Mouse (Mus musculus) midbrain, embryonic 12.5 days (tissue): ENCODE results near the gene Col4a6. TPM values are rescaled to one million over a fixed set of nuclear protein-coding genes. Genes with fewer than 3 reads are reported as not detected.
A peak's percentile ranks its signal among the peaks of the same experiment; 100 is the strongest.

Experiments used
- ATAC-seq: fragments of 200-750 bp; cut with Nextera tagmentation; 2 replicates; pipeline ENCODE4 v1.8.0; 2017; ENCODE audit warnings: low read depth, moderate TSS enrichment, moderate library complexity; ENCODE audit not compliant: low FRiP score
- H3K27ac ChIP-seq: fragments of 300-500 bp; sonication (generic); replicated peaks from 2 replicates; pipeline ENCODE4 v1.5.1; 2016; ENCODE audit warnings: mild to moderate bottlenecking
- H3K27me3 ChIP-seq: fragments of 300-500 bp; sonication (generic); 2 replicates; pipeline ENCODE4 v1.6.1; 2016; ENCODE audit warnings: mild to moderate bottlenecking
- H3K36me3 ChIP-seq: fragments of 300-500 bp; sonication (generic); 2 replicates; pipeline ENCODE4 v1.6.1; 2016
- H3K4me1 ChIP-seq: fragments of 300-500 bp; sonication (generic); 2 replicates; pipeline ENCODE4 v1.6.1; 2016
- H3K4me2 ChIP-seq: fragments of 300-500 bp; sonication (generic); replicated peaks from 2 replicates; pipeline ENCODE4 v1.6.1; 2016; ENCODE audit warnings: mild to moderate bottlenecking, moderate library complexity
- H3K4me3 ChIP-seq: fragments of 300-500 bp; sonication (generic); 2 replicates; pipeline ENCODE4 v1.5.1; 2016; ENCODE audit warnings: mild to moderate bottlenecking
- H3K9ac ChIP-seq: fragments of 300-500 bp; sonication (generic); replicated peaks from 2 replicates; pipeline ENCODE4 v1.6.1; 2016; ENCODE audit warnings: mild to moderate bottlenecking, moderate library complexity
- H3K9me3 ChIP-seq: fragments of 300-500 bp; sonication (generic); 2 replicates; pipeline ENCODE4 v1.6.1; 2016; ENCODE audit warnings: mild to moderate bottlenecking
- WGBS: fragments of 180-500 bp; shearing (Covaris S2); methylation state at CpG from one replicate; pipeline ENCODE4 v1.1.7; 2016; 5-methylcytosine and 5-hydroxymethylcytosine counted together
- polyA plus RNA-seq: library from polyadenylated mRNA; unstranded; fragments of >200 nt; fragmentation: Nextera tagmentation; extraction: Ambion mirVana; gene quantifications from 2 replicates; pipeline ENCODE4 v1.2.1, GENCODE M21; 2016

Gene Col4a6
- polyA plus RNA-seq, 1 experiment from 2014 or later, result 2.4 TPM

- 0 out of 2 replicates have a peak, but pooled peaks cover 2% of the 10 kb centered on the region for H3K4me1 ChIP-seq
- H3K4me2 ChIP-seq, result no peak overlapping the region
- H3K9me3 ChIP-seq, result no peaks in the 10 kb centered on the region
- ATAC-seq, result peak; percentile 71
- H3K27me3 ChIP-seq, result peaks cover 51% of the 10 kb centered on the region
- H3K9ac ChIP-seq, result no peak overlapping the region
- H3K4me3 ChIP-seq, result no peak overlapping the region
- no peaks in the 10 kb centered on the region for H3K36me3 ChIP-seq
- WGBS, result 39% methylated on average over 2 of the region's 2 CpGs
- H3K27ac ChIP-seq, result no peak overlapping the region; the same call in 1 of the 2 replicates
These were observed 89.2 kb downstream of the Col4a6 start for GRCm38 (mm10) chrX:141384632-141385031.

GRCm38 (mm10) chrX:141370276-141370675 lies 103.6 kb downstream of the Col4a6 start:
- WGBS, result 89% methylated on average over 1 of the region's 1 CpGs
- no peaks in the 10 kb centered on the region for H3K36me3 ChIP-seq
- no peaks in the 10 kb centered on the region for H3K4me1 ChIP-seq
- no peak overlapping the region for H3K27ac ChIP-seq
- H3K9ac ChIP-seq, result no peak overlapping the region
- H3K4me3 ChIP-seq, result no peak overlapping the region
- H3K4me2 ChIP-seq, result no peak overlapping the region
- ATAC-seq, result no peak
- H3K9me3 ChIP-seq, result no peaks in the 10 kb centered on the region
- H3K27me3 ChIP-seq, result peaks cover 13% of the 10 kb centered on the region; the same call in 1 of the 2 replicates

GRCm38 (mm10) chrX:141363331-141363730 lies 110.5 kb downstream of the Col4a6 start:
- Histone ChIP-seq H3K36me3 (no peaks in the 10 kb centered on the region), H3K9ac (no peak overlapping the region), H3K4me3 (no peak overlapping the region), H3K9me3 (no peaks in the 10 kb centered on the region), H3K27me3 (peaks cover 11% of the 10 kb centered on the region; the same call in 1 of the 2 replicates), H3K4me1 (no peaks in the 10 kb centered on the region), H3K27ac (no peak overlapping the region), H3K4me2 (no peak overlapping the region)
- ATAC-seq, result no peak

- no peak overlapping the region for H3K4me3 ChIP-seq
- no peaks in the 10 kb centered on the region for H3K4me1 ChIP-seq
- no peak for ATAC-seq
- H3K36me3 ChIP-seq, result no peaks in the 10 kb centered on the region
- H3K9me3 ChIP-seq, result no peaks in the 10 kb centered on the region
- no peak overlapping the region for H3K27ac ChIP-seq
- 48% methylated on average over 2 of the region's 2 CpGs for WGBS
- H3K4me2 ChIP-seq, result no peak overlapping the region
- H3K27me3 ChIP-seq, result peaks cover 8% of the 10 kb centered on the region; the same call in 1 of the 2 replicates
- H3K9ac ChIP-seq, result no peak overlapping the region
These were observed 132.5 kb downstream of the Col4a6 start for GRCm38 (mm10) chrX:141341417-141341816.

GRCm38 (mm10) chrX:141328044-141328443 lies 145.8 kb downstream of the Col4a6 start:
- H3K36me3 ChIP-seq, result no peaks in the 10 kb centered on the region
- H3K9ac ChIP-seq, result no peak overlapping the region
- WGBS, result 87% methylated on average over 2 of the region's 2 CpGs
- no peaks in the 10 kb centered on the region for H3K4me1 ChIP-seq
- H3K9me3 ChIP-seq, result no peaks in the 10 kb centered on the region
- no peak for ATAC-seq
- H3K27ac ChIP-seq, result no peak overlapping the region
- no peak overlapping the region for H3K4me3 ChIP-seq
- H3K27me3 ChIP-seq, result peaks cover 44% of the 10 kb centered on the region
- H3K4me2 ChIP-seq, result no peak overlapping the region

- WGBS, result 51% methylated on average over 3 of the region's 3 CpGs
- Histone ChIP-seq H3K27ac (no peak overlapping the region), H3K27me3 (peaks cover 47% of the 10 kb centered on the region), H3K4me3 (no peak overlapping the region), H3K36me3 (no peaks in the 10 kb centered on the region), H3K9me3 (no peaks in the 10 kb centered on the region), H3K4me1 (no peaks in the 10 kb centered on the region), H3K4me2 (no peak overlapping the region), H3K9ac (no peak overlapping the region)
- no peak for ATAC-seq
These were observed 149.7 kb downstream of the Col4a6 start for GRCm38 (mm10) chrX:141324201-141324600.

- Histone ChIP-seq H3K4me1 (no peaks in the 10 kb centered on the region), H3K27ac (no peak overlapping the region), H3K27me3 (peaks cover 25% of the 10 kb centered on the region), H3K4me3 (no peak overlapping the region), H3K9ac (no peak overlapping the region), H3K4me2 (no peak overlapping the region), H3K36me3 (no peaks in the 10 kb centered on the region), H3K9me3 (no peaks in the 10 kb centered on the region)
- 74% methylated on average over 1 of the region's 1 CpGs for WGBS
- no peak for ATAC-seq
These were observed 157.7 kb downstream of the Col4a6 start for GRCm38 (mm10) chrX:141316217-141316616.

GRCm38 (mm10) chrX:141315795-141316194 lies 158.1 kb downstream of the Col4a6 start:
- peaks cover 26% of the 10 kb centered on the region for H3K27me3 ChIP-seq
- H3K36me3 ChIP-seq, result no peaks in the 10 kb centered on the region
- 56% methylated on average over 3 of the region's 3 CpGs for WGBS
- H3K4me3 ChIP-seq, result no peak overlapping the region
- no peak overlapping the region for H3K27ac ChIP-seq
- H3K9me3 ChIP-seq, result no peaks in the 10 kb centered on the region
- ATAC-seq, result no peak
- H3K9ac ChIP-seq, result no peak overlapping the region
- H3K4me1 ChIP-seq, result no peaks in the 10 kb centered on the region
- H3K4me2 ChIP-seq, result no peak overlapping the region

GRCm38 (mm10) chrX:141292702-141293462 lies 181.0 kb downstream of the Col4a6 start:
- Histone ChIP-seq H3K27ac (no peak overlapping the region), H3K27me3 (peaks cover 22% of the 10 kb centered on the region; the same call in 1 of the 2 replicates), H3K9ac (no peak overlapping the region), H3K4me3 (no peak overlapping the region), H3K9me3 (no peaks in the 10 kb centered on the region), H3K36me3 (no peaks in the 10 kb centered on the region), H3K4me1 (no peaks in the 10 kb centered on the region), H3K4me2 (no peak overlapping the region)
- no peak for ATAC-seq
- 86% methylated on average over 3 of the region's 3 CpGs for WGBS

GRCm38 (mm10) chrX:141276397-141276796 lies 197.5 kb downstream of the Col4a6 start:
- H3K27ac ChIP-seq, result no peak overlapping the region
- ATAC-seq, result no peak
- 92% methylated on average over 2 of the region's 2 CpGs for WGBS
- H3K9ac ChIP-seq, result no peak overlapping the region
- H3K4me3 ChIP-seq, result no peak overlapping the region
- no peak overlapping the region for H3K4me2 ChIP-seq
- no peaks in the 10 kb centered on the region for H3K4me1 ChIP-seq
- no peaks in the 10 kb centered on the region for H3K9me3 ChIP-seq
- no peaks in the 10 kb centered on the region for H3K36me3 ChIP-seq
- peaks cover 11% of the 10 kb centered on the region for H3K27me3 ChIP-seq

GRCm38 (mm10) chrX:141265986-141266385 lies 207.9 kb downstream of the Col4a6 start:
- Histone ChIP-seq H3K27me3 (peaks cover 43% of the 10 kb centered on the region), H3K4me2 (no peak overlapping the region), H3K36me3 (no peaks in the 10 kb centered on the region), H3K4me1 (no peaks in the 10 kb centered on the region), H3K27ac (no peak overlapping the region), H3K9me3 (no peaks in the 10 kb centered on the region), H3K9ac (no peak overlapping the region), H3K4me3 (no peak overlapping the region)
- no peak for ATAC-seq
- WGBS, result 28% methylated on average over 1 of the region's 1 CpGs

- no peaks in the 10 kb centered on the region for H3K9me3 ChIP-seq
- ATAC-seq, result no peak
- peaks cover 5% of the 10 kb centered on the region for H3K27me3 ChIP-seq
- H3K4me1 ChIP-seq, result no peaks in the 10 kb centered on the region
- no peak overlapping the region for H3K4me3 ChIP-seq
- H3K9ac ChIP-seq, result no peak overlapping the region
- H3K36me3 ChIP-seq, result no peaks in the 10 kb centered on the region
- no peak overlapping the region for H3K27ac ChIP-seq
- WGBS, result 93% methylated on average over 1 of the region's 1 CpGs
- H3K4me2 ChIP-seq, result no peak overlapping the region
These were observed 224.2 kb downstream of the Col4a6 start for GRCm38 (mm10) chrX:141249636-141250035.
